Mouse (Mus musculus) intestine, postnatal 0 days (tissue): ENCODE data around the gene Dcp1a. TPM values are rescaled to one million over a fixed set of nuclear protein-coding genes. Genes with fewer than 3 reads are reported as not detected.

ENCODE experiments used
- ATAC-seq: fragments of 200-750 bp; cut with Nextera tagmentation; 2 replicates; pipeline ENCODE4 v1.8.0; 2017; ENCODE audit warnings: mild to moderate bottlenecking, moderate TSS enrichment, moderate library complexity
- H3K27ac ChIP-seq: fragments of 300-500 bp; sonication (generic); 2 replicates; pipeline ENCODE4 v1.5.1; 2014; ENCODE audit warnings: mild to moderate bottlenecking, low read depth, low read length, moderate library complexity
- H3K27me3 ChIP-seq: fragments of 300-500 bp; sonication (generic); replicated peaks from 2 replicates; pipeline ENCODE4 v1.6.1; 2014; ENCODE audit warnings: low read length, mixed read lengths; ENCODE audit not compliant: control insufficient read depth, insufficient read depth
- H3K36me3 ChIP-seq: fragments of 300-500 bp; sonication (generic); 2 replicates; pipeline ENCODE4 v1.6.1; 2014; ENCODE audit warnings: mild to moderate bottlenecking, moderate library complexity; ENCODE audit not compliant: control insufficient read depth, insufficient read depth
- H3K4me1 ChIP-seq: fragments of 300-500 bp; sonication (generic); replicated peaks from 2 replicates; pipeline ENCODE4 v1.6.1; 2014; ENCODE audit warnings: antibody characterized with exemption, low read length, mixed read lengths; ENCODE audit not compliant: control insufficient read depth, insufficient read depth
- H3K4me2 ChIP-seq: fragments of 300-500 bp; sonication (generic); replicated peaks from 2 replicates; pipeline ENCODE4 v1.6.1; 2014; ENCODE audit warnings: low read depth, mild to moderate bottlenecking, moderate library complexity
- H3K4me3 ChIP-seq: fragments of 300-500 bp; sonication (generic); 2 replicates; pipeline ENCODE4 v1.5.1; 2014; ENCODE audit warnings: low read depth, low read length
- H3K9ac ChIP-seq: fragments of 300-500 bp; sonication (generic); 2 replicates; pipeline ENCODE4 v1.6.1; 2014; ENCODE audit warnings: mild to moderate bottlenecking, low read depth, low read length
- H3K9me3 ChIP-seq: fragments of 300-500 bp; sonication (generic); 2 replicates; pipeline ENCODE4 v1.6.1; 2016; ENCODE audit warnings: mixed run types; ENCODE audit not compliant: control insufficient read depth
- CTCF ChIP-seq: sonication (generic); IDR thresholded peaks from 2 replicates; pipeline ENCODE4 v1.5.1; 2016; ENCODE audit warnings: low read depth, mild to moderate bottlenecking, control low read depth, antibody characterized with exemption, moderate library complexity
- WGBS: fragments of 180-500 bp; shearing (Covaris S2); extraction: QIAGEN DNeasy Blood & Tissue Kit; methylation state at CpG from one replicate; pipeline ENCODE4 v1.1.7; 2014; 5-methylcytosine and 5-hydroxymethylcytosine counted together
- polyA plus RNA-seq: library from polyadenylated mRNA; unstranded; fragments of >200 nt; fragmentation: Nextera tagmentation; extraction: Ambion mirVana; gene quantifications from 2 replicates; pipeline ENCODE4 v1.2.1, GENCODE M21; 2015

Gene Dcp1a
- polyA plus RNA-seq, 1 experiment from 2014 or later = 6.4 TPM

- peaks cover 13% of the 10 kb centered on the region; the same call in 1 of the 2 replicates for H3K4me1 ChIP-seq
- TF ChIP-seq CTCF = no peak
- ATAC-seq = no peak
- H3K9ac ChIP-seq = 0 out of 2 replicates have a peak overlapping the region, but pooled peaks have one; percentile 17
- H3K9me3 ChIP-seq = no peaks in the 10 kb centered on the region
- H3K27me3 ChIP-seq = no peaks in the 10 kb centered on the region
- H3K36me3 ChIP-seq = 0 out of 2 replicates have a peak, but pooled peaks cover 17% of the 10 kb centered on the region
- H3K4me3 ChIP-seq = peak overlapping the region; percentile 69; the same call in 1 of the 2 replicates
- WGBS = 39% methylated on average over 5 of the region's 5 CpGs
- H3K27ac ChIP-seq = no peak overlapping the region
- peak overlapping the region; percentile 92 for H3K4me2 ChIP-seq
Observed at GRCm38 (mm10) chr14:30551509-30551908, 72.2 kb downstream of the Dcp1a start.

- Histone ChIP-seq H3K4me2 (no peak overlapping the region), H3K9me3 (no peaks in the 10 kb centered on the region), H3K36me3 (peaks cover 17% of the 10 kb centered on the region; the same call in 1 of the 2 replicates), H3K27me3 (no peaks in the 10 kb centered on the region), H3K4me3 (no peak overlapping the region), H3K9ac (no peak overlapping the region), H3K27ac (no peak overlapping the region), H3K4me1 (peaks cover 13% of the 10 kb centered on the region; the same call in 1 of the 2 replicates)
- no peak for ATAC-seq
- WGBS = 87% methylated on average over 2 of the region's 2 CpGs
- no peak for TF ChIP-seq CTCF
Observed at GRCm38 (mm10) chr14:30551981-30552380, 72.6 kb downstream of the Dcp1a start.

- peaks cover 8% of the 10 kb centered on the region; the same call in 1 of the 2 replicates for H3K4me1 ChIP-seq
- no peaks in the 10 kb centered on the region for H3K27me3 ChIP-seq
- WGBS = 76% methylated on average over 4 of the region's 4 CpGs
- no peak overlapping the region for H3K4me2 ChIP-seq
- no peak for ATAC-seq
- no peak overlapping the region for H3K9ac ChIP-seq
- H3K4me3 ChIP-seq = no peak overlapping the region
- H3K36me3 ChIP-seq = peaks cover 28% of the 10 kb centered on the region
- no peak overlapping the region for H3K27ac ChIP-seq
- no peaks in the 10 kb centered on the region for H3K9me3 ChIP-seq
- no peak for TF ChIP-seq CTCF
Observed at GRCm38 (mm10) chr14:30553185-30553584, 73.8 kb downstream of the Dcp1a start.

GRCm38 (mm10) chr14:30556651-30557050, 77.3 kb downstream of the Dcp1a start:
- no peak for TF ChIP-seq CTCF

GRCm38 (mm10) chr14:30557730-30558129, 78.4 kb downstream of the Dcp1a start:
- TF ChIP-seq CTCF = no peak
- Histone ChIP-seq H3K27me3 (no peaks in the 10 kb centered on the region), H3K9me3 (no peaks in the 10 kb centered on the region), H3K36me3 (peaks cover 58% of the 10 kb centered on the region), H3K4me1 (0 out of 2 replicates have a peak, but pooled peaks cover 2% of the 10 kb centered on the region), H3K4me3 (no peak overlapping the region), H3K27ac (no peak overlapping the region), H3K9ac (no peak overlapping the region), H3K4me2 (no peak overlapping the region)
- WGBS = 59% methylated on average over 9 of the region's 9 CpGs
- ATAC-seq = no peak

More at GRCm38 (mm10) chr14:30556651-30557050, 77.3 kb downstream of the Dcp1a start:
- Histone ChIP-seq H3K4me2 (no peak overlapping the region), H3K4me3 (no peak overlapping the region), H3K4me1 (0 out of 2 replicates have a peak, but pooled peaks cover 2% of the 10 kb centered on the region), H3K9ac (no peak overlapping the region), H3K36me3 (peaks cover 58% of the 10 kb centered on the region), H3K27me3 (no peaks in the 10 kb centered on the region), H3K9me3 (no peaks in the 10 kb centered on the region), H3K27ac (no peak overlapping the region)
- ATAC-seq = no peak
- WGBS = 64% methylated on average over 2 of the region's 2 CpGs

- H3K9me3 ChIP-seq = no peaks in the 10 kb centered on the region
- ATAC-seq = no peak
- 0 out of 2 replicates have a peak, but pooled peaks cover 2% of the 10 kb centered on the region for H3K4me1 ChIP-seq
- 88% methylated on average over 17 of the region's 17 CpGs for WGBS
- peaks cover 61% of the 10 kb centered on the region for H3K36me3 ChIP-seq
- H3K9ac ChIP-seq = no peak overlapping the region
- H3K4me3 ChIP-seq = no peak overlapping the region
- peak overlapping the region; percentile 35 for H3K27ac ChIP-seq
- H3K27me3 ChIP-seq = no peaks in the 10 kb centered on the region
- no peak for TF ChIP-seq CTCF
- no peak overlapping the region for H3K4me2 ChIP-seq
Observed at GRCm38 (mm10) chr14:30559321-30559850, 80.1 kb downstream of the Dcp1a start.
